Mouse (Mus musculus) cerebellum, adult 18-20 months (tissue): Measurements from ENCODE around the gene Dpp6.

ENCODE experiments used
- DNase-seq, 2 experiments: peaks; one replicate each; pipeline ENCODE4 v3.0.0; 2021

Dpp6 gene

DNA sequence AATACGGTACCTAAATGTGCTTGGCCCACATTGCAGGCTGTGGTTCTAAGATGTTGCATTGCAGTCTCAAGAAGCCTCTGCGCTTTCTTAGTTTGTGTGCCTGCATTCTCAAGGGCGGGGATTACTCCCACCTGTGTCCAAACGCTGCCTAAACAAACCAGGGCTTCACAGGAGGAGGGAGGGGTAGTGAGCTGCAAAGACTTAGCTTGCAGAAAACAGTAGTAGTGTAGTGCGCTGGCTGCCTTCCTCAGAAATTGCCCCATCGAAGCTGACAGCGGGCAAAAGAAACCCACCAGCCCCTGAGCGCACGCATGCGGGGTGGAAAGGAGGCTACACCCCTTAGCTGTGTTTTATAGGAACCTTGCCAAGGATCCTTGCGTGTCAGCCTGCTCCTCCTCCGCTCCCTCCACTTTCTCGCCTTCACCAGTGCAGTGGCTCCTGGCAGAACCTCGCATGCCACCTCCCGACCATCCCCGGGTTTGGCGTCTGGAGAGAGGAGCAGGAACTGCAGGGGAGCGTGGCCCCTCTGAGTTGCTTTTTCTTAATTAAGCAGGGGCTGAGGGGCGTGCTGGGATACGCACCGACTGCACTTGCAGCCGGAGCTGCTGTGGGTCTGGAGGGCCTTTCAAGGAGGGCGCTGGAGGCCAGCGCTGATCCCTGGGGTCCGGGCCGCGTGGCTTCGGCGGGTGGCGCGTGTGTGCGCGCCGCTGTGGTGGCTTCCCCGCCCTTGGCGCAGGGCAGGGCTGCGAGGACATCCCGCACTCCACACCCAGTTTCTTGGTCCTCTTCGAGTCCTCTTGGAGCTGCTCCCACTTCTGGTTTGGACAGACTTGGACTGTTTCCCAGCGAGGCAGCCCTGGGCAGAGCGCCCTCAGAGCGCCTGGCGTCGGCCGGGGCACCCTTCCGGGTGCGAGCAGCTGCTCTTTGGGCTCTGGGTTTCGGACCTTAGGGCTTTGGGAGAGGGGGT is at the start of gene Dpp6:
Gene Dpp6, plus strand, starts transcription at position 229 of the 967 bp plus-strand sequence.
- DNase-seq: peak; percentile 86 to 89

DNA sequence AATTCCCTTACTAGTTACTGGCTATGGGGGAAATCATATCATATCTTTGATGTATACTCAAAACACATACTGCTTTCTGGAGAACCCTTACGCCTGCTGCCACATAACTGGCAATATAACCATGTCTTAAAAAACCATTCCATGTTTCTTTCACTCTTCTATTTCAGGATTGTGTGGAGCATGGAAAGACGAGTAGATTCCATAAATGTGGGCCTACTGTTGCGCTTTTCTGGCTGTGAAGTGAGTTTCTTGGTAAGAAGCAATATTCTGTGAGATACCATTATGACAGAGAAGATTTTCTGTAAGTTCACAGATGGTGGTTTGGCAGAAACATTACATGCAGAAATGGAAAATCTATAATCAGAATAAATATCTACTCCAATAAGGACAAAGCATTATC is 33.0 kb upstream of the Dpp6 start:
- no peak for DNase-seq

DNA sequence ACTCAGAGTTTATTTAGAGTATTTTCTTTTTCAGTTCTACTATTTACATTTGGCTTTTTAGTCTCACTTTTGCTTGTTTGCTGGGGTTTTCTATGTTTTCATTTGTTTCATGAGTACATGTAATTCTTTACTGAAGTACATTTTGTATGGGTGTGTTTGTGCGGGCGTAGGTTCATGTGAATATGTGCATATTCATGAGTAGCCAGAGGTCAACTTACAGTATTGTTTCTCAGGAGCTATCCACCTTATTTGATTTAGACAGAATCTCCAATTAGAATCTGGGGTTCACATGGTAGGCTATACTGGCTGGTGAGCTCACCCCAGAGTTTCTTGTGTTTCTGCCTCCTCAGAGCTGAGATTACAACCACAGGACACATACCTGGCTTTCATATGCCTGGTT is 21.5 kb upstream of the Dpp6 start:
- no peak for DNase-seq

DNA sequence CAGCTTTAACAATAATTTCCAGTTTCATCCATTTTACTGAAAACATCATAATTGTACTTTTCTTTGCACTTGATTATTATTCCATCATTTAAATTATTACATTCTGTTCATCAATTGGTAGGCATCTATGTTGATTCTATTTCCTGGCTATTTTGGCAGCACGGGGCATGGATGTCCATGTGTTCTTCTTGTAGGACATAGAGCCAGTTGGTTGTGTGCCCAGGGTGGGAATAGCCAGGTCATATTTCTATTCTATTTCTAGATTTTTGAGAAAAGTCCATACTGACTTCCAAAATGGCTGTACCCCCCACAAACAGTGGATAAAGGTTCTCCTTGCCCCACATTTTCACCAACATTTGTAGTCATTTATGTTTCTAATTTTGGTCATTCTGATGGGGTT is 19.0 kb downstream of the Dpp6 start:
- DNase-seq: peak; percentile 70 to 75

DNA sequence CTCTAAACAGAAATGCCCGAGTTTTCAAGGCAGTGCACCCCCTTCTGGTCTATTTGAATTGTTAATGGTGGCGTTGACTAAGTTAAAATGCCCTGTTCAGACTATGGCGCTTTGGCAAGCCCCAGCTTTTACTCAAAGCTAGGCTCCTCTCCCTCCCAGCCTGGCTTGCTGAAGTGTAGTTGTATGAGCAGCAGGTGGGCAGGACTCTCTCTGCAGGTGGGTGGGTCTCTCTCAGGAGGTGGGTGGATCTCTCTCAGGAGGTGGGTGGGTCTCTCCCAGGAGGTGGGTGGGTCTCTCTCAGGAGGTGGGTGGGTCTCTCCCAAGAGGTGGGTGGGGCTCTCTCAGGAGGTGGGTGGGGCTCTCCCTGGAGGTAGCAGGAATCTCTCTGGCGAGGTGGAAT is 24.1 kb downstream of the Dpp6 start:
- DNase-seq: no peak

DNA sequence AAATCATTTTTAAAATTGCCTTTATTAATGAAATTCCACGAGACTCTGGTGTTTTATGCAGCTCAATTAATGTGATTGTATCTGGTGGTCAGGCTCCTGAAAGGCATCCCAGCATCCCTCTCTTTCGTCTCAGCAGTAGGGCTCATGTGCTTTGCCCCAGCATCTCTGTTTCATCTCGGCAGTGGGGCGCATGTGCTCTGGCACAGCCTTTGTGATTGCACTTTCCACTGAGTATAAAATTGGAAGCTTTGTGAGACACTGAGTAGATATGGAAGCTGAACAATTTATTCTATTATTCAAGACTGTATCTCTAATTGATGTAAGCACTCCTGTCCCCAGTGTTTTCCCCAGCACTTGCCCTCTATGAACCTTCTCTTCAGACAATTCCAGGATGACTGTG is 37.7 kb downstream of the Dpp6 start:
- DNase-seq: no peak

DNA sequence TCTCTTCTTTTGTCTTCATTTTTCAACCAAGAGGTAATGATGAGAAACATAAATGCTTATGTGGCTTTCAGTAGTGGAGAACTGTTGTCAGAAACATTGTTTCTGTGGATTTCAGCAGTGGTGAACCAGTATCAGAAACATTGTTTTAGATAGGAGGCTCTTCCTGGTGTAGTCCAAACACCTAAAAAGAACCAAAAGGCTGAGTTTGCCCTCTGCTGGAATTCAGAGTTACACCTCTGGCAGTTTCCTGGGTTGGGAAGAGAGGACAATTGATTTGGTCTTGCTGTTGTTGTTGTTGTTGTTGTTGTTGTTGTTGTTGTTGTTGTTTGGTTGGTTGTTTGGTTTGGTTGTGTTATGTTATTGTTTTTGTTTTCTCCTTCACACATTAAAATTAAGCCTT is 58.4 kb downstream of the Dpp6 start:
- peak; percentile 45 to 51 for DNase-seq

DNA sequence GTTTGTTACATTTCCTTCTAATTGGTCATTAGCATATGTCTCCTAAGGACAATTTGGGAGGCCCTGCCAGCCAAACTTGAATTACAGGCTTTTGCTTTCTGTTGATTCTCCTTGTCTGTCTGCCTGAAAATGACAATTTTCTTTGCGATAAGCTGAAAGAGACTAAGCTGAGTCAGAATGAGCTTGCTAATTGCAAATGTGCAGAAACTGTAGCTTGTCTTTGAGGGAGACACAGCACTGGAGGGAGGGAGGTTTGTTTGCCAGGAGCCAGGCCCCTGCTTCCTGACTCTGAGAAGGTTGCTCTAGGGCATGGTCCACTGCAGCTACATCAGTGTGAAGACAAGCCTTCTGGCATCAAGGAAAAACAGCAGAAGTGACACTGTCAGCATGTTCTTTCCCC is 70.5 kb downstream of the Dpp6 start:
- DNase-seq: no peak

DNA sequence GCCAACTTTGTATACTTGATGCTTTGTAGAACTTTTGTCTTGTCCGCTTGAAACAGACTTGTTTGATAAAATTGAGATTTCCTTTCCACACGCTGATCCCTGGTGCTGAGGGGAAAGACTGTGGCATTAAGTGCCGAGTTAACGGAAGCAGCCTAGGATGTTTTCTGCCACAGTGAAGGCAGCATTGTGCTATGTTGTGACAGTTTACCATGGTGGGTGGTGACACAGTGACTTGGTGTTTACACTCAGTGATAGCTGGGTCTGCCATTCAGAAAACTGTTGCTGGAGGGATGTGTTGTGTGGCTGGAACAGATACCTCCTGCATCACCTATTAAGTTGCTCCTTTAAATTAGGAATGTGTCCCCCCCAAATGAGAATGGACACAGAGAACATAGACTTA is 71.1 kb downstream of the Dpp6 start:
- no peak for DNase-seq

DNA sequence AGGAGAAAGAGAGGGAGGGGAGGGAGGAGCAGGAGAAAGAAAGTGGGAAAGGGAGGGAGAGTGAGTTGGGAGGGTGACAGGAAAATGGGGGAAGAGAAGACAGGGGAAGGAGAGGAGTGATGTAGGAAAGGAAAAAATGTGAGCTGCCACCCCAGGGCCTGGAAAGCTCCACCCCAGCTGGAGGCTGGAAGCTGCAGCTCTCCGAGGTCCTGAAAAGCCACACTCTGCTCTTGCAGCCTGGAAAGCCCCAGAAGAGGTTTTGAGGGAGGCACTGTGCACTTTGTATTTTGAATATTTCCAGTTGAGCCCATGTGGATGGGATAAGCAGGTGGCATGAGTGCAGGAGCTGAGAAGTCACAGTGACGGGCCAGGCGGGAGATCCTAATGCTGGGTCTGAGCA is 77.3 kb downstream of the Dpp6 start:
- no peak for DNase-seq

DNA sequence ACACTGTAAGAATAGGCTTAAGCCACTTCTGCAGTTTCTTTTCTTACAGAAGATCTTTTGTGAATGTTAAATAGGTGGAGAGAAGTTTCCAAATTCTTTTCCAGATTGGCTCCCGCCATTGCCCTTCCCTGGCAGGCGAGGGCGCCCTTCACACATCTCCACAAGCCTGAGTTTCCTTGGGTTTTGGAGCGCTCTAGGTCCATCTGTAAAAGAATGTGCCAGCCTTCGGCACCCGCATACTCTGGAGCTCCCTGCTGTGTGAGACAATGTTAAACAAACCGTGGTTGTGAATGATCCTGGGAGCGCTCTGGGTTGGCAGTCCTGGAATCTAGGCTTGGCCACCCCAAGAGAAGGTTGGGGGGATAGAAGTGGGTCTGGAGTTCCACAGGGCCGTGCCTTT is 86.8 kb downstream of the Dpp6 start:
- DNase-seq: peak; percentile 76 to 81

DNA sequence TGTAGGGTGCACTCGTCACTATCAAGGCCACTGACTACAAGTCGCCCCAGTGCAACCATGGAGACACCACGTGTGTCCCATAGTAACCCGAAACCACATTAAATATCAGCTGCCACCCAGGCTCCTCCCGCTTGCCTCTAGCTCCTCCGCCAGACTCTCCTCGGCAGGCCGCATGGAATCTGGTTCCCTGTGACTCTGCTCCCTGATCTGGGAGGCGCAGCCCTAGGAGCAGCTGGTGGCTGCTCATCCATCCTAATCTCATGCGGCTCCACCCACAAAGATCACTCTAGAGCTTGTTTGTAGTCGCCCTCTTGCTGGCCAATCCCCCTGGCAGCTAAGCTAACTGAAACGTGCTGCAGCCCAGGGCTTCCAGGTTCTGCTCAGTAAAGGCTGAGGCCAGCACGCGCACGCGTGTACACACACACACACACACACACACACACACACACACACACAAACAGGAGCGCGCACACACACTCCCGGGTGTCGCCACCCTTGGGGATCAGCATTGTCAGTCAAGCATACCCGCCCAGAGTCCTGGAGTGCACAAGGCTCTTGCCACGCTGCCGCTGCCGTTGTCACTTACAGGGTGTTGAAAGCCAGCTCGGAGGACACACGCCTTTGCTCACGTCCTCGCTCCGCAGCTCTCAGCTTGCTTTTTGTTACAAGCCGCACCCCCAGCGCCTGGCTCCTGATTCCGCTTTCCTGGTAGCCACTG is 87.5 kb downstream of the Dpp6 start:
- DNase-seq: peak; percentile 79 to 87

DNA sequence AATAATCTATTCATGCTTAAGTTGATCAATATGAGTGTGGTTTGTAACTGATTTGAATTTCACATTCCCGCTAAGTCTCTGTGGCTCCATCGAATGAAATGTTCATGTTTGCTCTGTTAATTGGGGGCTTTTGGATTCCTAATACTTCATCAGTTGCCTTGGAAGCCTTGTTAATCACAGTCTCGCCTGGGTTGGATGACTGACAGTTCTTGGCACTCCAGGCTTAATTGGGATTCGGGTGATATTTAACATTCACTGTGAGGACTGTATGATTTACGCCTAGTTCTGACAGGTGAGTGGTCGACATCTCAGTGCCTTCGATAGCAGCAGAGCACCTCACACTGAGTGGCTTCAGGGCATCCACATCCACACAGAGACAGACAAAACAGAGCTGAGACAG is 90.1 kb downstream of the Dpp6 start:
- no peak for DNase-seq

DNA sequence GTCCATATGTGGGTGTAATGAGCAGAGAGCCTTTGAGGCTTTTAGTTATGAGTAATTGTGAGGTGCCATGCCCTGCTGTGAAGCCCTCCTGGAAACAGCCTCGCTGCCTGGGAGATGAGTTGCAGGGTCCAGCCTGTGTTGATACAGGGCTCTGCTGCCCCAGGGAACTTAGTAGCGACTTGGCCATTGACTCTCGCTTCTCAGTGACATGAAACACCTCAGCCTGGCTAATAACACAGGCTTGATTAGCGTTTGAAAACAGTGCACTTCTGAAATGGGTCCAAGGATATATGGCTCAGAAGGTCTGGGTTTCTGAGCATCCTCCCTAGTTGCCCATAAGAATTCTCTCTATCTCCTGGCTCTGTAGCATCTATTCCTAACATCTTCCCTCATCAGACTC is 91.6 kb downstream of the Dpp6 start:
- DNase-seq: no peak

DNA sequence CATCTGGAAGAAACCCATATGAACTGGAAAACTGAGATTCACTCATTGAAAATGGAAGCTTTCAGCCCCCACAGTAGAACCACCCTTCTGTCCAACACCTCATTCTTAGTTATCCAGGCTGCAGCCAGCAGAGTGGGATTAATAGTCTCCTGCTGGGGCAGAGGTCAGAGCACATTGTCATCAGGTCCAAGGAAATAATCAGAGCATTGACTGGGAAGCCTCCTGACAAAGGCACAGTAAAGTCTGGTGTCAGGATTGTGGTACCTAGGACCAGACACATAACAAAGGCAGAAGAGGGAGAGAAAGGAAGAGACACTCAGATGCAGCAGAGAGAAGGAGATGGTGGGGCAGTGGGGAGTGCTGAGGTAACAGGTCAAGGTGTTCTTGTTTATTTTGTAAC is 93.3 kb downstream of the Dpp6 start:
- no peak for DNase-seq

DNA sequence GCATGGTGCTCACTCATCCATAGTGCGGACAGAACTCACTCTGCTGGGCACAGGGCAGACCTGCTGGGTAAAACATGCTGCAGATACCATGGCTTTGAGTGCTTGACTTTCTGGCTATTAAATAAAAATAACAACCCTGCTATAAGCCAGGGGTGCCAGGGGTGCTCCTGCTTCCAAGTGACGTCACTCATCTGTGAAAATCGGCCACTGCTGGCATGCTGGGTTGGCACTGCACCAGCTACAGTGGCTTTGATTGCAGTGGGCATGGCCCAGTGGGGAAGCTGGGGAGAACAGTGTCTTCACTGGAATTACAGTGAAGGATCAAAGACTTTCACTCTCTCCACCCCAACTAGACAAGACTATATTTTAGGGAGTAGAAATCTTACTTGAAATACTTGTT is 95.0 kb downstream of the Dpp6 start:
- peak in 1 of 2 experiments; percentile 44 for DNase-seq

DNA sequence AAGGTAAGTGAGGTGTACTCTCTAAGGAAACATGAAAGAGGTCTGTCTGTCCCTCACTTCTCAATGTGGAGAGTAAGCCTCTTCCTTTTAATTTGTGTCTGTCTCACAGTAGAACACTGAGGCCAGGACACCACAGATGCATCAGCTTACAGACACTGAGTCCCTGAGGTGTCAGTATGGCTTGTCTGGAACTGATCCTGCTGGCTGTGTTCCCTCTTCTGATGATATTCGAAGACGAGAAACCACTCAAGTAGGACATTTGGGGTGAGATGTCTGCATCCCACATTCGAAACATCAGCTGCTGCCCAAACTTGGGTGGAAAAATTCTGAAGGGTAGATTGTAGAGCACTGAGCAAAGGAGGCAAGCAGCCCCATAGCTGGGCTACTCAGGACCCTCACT is 101.8 kb downstream of the Dpp6 start:
- peak; percentile 67 to 72 for DNase-seq

DNA sequence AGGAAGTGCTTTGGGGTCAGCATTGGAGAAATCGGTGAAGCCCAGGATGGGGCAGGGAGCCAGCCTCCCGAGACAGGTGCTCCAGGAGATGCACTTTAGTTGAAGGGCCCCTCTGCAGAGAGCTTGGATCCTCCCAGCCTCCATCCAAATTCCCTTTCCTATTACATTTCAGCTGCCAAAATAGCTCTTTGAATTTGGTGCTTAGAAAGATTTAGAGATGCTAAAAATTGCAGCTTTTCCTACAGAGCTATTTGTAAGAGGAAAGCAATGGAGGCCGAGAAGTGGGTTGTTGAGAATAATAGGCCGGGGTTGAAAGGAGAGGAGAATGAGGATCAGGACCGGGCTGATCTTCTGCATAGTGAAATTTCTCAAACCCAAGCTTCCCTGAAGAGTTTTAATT is 107.5 kb downstream of the Dpp6 start:
- DNase-seq: no peak

DNA sequence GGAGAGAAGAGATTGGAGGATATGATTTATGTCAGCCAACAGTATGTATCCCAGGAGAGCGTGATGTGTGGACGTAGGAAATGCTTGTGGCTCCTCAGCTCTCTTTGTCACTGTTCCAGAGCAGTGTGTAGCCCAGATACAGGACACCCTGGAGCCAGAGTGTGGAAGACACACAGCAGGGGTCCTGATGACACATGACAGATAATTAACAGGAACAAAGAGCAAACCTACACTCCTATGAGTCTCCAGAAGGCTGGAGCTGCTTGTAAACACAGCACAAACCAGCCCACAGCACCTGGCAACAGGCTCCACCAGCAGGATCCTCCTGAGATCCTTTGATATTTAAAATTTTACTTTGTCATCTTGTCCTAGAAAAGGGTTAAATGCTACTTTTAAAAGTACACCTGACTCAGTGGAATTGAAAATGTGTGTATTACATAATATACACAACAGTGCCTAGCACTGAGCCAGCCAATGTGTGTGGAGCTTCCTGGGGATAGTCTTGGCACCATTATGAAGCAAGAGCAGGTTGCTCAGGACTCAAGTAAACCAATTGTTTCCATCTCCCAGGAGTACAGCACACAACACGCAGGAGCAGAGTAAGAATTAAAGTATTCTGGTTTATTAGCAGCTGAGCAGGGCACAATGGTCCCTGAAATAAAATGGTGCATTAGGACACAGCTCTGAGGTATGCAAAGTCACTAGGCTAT is 115.6 kb downstream of the Dpp6 start:
- peak; percentile 66 to 73 for DNase-seq

DNA sequence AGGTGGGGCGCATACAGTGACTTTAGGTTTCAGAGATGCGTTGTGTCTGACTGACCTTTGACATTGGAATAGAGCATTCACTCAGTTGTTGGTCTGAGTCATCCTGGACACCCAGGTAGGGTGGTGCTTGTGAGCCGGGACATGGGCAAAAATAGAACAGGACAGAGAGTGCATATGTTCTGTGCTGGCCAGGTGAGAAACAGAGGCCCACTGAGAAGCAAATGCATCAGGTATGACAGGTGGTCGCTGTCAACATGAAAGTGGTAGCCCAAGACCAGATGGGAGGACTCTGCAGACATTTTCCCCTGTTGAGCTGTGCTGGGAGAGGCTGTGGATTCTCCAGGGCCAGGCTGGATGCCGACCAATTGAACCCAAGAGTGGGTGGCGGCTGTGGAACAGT is 117.9 kb downstream of the Dpp6 start:
- peak in 1 of 2 experiments; percentile 37 for DNase-seq

DNA sequence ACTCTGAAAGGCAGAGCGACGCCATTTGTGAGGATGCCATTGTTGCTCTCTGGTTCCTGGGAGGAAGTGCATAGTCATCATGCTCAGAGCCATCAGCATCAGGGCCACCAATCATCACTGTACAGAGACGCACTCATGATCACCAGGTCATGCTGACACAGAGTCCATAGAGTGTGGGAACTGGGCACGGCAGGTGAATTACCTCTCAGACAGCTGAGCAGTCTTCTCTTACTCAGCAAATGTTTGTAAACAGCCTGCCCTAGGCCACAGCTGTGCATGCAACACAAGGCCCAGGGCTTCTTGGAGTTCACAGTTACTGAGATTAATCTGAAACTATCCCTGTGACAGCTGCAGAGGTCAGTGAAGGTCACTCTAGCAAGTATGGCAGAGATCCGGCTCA is 124.5 kb downstream of the Dpp6 start:
- DNase-seq: no peak

DNA sequence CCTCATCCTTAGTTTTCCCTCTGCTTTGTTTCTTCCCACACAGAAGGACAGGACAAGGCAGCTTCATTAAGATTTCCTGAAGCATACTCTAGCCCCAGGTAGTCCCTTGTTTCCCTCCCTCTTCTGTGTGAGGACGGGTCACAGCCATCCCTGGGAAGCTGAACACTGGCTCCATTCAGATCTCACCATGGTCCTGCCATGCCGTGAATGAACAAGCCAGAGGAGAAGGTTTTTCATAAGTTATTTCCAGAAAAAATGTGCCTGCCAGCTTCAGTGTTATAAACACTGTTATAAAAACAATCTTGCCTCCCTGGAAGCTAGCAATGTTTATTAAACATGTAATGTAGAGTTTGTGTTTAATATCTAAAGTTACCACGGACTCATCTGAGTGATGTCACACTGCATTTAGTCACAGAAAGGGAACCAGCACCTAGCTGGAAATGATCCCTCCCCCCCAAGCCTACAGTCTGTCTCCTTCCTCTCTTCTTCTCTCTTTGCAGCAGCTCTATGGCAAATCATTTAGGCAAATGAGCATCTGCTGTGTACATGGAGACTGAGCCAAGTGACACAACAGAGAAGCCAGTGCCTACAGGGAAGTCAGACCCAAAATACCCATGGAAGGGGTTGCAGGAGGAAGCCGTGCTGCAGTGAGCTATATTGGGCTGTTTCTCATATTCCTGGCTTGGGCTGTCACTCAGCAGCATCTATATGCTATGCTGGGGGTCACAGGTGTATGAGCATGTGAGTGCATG is 128.3 kb downstream of the Dpp6 start:
- DNase-seq: peak; percentile 47 to 62
